ENCODE assay signal across 7 mouse cellular contexts in the genomic region with DNA sequence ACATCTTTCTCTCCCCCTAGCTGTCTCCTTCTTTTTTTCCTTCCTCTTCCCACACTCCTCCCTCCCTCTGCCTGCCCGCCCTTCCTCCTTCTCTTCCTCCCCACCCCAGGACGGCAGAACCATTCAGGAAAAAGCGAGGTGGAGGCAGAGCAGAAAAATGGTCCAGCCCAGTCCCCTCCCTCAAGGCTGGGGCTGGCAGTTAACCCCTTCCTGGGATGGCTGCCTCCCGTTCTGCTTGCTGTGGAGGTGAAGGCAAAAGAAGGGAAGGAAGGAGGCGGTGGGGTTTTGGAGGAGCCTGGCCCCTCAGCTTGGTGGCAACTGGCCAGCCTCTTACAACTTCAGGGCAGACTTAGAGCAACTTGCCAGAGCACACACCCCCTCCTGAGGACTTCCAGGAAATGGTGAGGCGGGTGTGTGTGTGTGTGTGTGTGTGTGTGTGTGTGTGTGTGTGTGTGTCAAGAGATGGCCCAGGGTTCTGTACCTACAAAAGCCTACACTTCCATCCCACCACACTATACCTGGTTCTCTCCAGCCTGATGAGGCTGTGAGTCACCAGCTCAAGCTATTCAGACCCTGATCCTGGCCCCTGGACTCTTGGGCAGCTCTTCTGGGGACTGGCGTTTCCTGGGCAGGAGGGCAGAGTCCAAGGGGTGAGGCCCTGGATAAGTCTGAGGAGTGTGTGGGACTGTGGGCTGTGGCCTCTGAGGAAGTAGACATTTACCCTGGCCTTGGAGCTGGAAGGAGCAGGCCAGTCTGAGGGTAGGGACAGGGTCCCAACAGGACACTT. TPM values are rescaled to one million over a fixed set of nuclear protein-coding genes. Genes with fewer than 3 reads are reported as not detected.
DNase-seq lines count a peak whose midpoint lies in the region; ATAC-seq lines count a peak whose summit lies in the region.

No protein-coding gene starts in this region.

- peak; percentile 82 for ATAC-seq in hindbrain, embryonic 15.5 days (ENCODE audit: low FRiP score, low read depth)

- WGBS in hindbrain, embryonic 15.5 days, result 7% methylated on average over 7 of the region's 7 CpGs

- H3K27ac ChIP-seq in hindbrain, embryonic 15.5 days (replicated peaks), result peak overlapping the region; percentile 82

- H3K4me2 ChIP-seq in hindbrain, embryonic 15.5 days, result peak overlapping the region; percentile 73

- peaks cover 64% of the 10 kb centered on the region for H3K4me1 ChIP-seq in hindbrain, embryonic 15.5 days (replicated peaks)

- H3K4me3 ChIP-seq in hindbrain, embryonic 15.5 days, result peak overlapping the region; percentile 68

- H3K9ac ChIP-seq in hindbrain, embryonic 15.5 days, result peak overlapping the region; percentile 73

- DNase-seq in T-cell, adult 2 months (ENCODE audit: low spot score), result peak; percentile 55
- DNase-seq in cerebellum, adult 9-11 months, result peak; percentile 73
- peak; percentile 73 to 76 for DNase-seq in frontal cortex, postnatal 36 days (ENCODE audit: low spot score in 2 of 2)
- peak; percentile 66 for DNase-seq in left cerebral cortex, adult 11 months (ENCODE audit: low spot score)
- peak; percentile 80 for DNase-seq in lung, postnatal 25 days (ENCODE audit: low spot score)
- peak; percentile 67 for DNase-seq in right cerebral cortex, postnatal 14 days

- no peaks in the 10 kb centered on the region for H3K9me3 ChIP-seq in hindbrain, embryonic 15.5 days

- peaks cover 13% of the 10 kb centered on the region; the same call in 1 of the 2 replicates for H3K27me3 ChIP-seq in hindbrain, embryonic 15.5 days

- peaks cover 4% of the 10 kb centered on the region for H3K36me3 ChIP-seq in hindbrain, embryonic 15.5 days

RNA-seq across cellular contexts. Expression of a gene that starts 4.8 kb away (rescaled TPM):
- polyA plus RNA-seq in hindbrain, embryonic 15.5 days (2015; fragmentation: Nextera tagmentation; extraction: Ambion mirVana), result 84.1 and 88.9 TPM in 2 replicates

RNA-seq across cellular contexts. Expression of a gene that starts 14.1 kb away (rescaled TPM):
- polyA plus RNA-seq in hindbrain, embryonic 15.5 days (2015; fragmentation: Nextera tagmentation; extraction: Ambion mirVana), result 111 TPM in 2 replicates

RNA-seq across cellular contexts. Expression of a gene that starts 33.1 kb away (rescaled TPM):
- polyA plus RNA-seq in hindbrain, embryonic 15.5 days (2015; fragmentation: Nextera tagmentation; extraction: Ambion mirVana), result 194 and 197 TPM in 2 replicates

RNA-seq across cellular contexts. Expression of a gene that starts 33.2 kb away (rescaled TPM):
- polyA plus RNA-seq in hindbrain, embryonic 15.5 days (2015; fragmentation: Nextera tagmentation; extraction: Ambion mirVana), result 57.6 and 59.6 TPM in 2 replicates

RNA-seq across cellular contexts. Expression of a gene that starts 46.6 kb away (rescaled TPM):
- 6.6 and 7.6 TPM in 2 replicates for polyA plus RNA-seq in hindbrain, embryonic 15.5 days (2015; fragmentation: Nextera tagmentation; extraction: Ambion mirVana)

Comparison
In these comparisons a context has a peak if more than half of its experiments do, and no peak if none do; other contexts are left out.
1. Peak in every context shown above with its lines: DNase-seq, ATAC-seq, H3K4me3 ChIP-seq and H3K27ac ChIP-seq.